Mouse (Mus musculus) c-Kit-positive CD71-positive TER-119-negative erythroid progenitor cells, embryonic 14.5 days (primary cell): Measurements from ENCODE around the gene Slc25a22.
A peak's percentile ranks its signal among the peaks of the same experiment; 100 is the strongest.
"Not testable (repeated sequence)": the region's sequence is repeated elsewhere in the genome, so short reads cannot be mapped to it uniquely, and the experiment has no call there.

ENCODE experiments used
- DNase-seq: peaks from one replicate; pipeline ENCODE4 v3.0.0-alpha.2; 2013; ENCODE audit warnings: low read depth

The Slc25a22 gene

GRCm38 (mm10) chr7:141413809-141414584 lies 23.7 kb downstream of the Slc25a22 start, which contains the start of gene Gatd1:
Gene Gatd1, minus strand, starts transcription at chr7:141414136.
- peak; percentile 99 for DNase-seq

GRCm38 (mm10) chr7:141413331-141413730 lies 24.4 kb downstream of the Slc25a22 start:
- DNase-seq, result no peak

- DNase-seq, result no peak
Observed at GRCm38 (mm10) chr7:141411667-141412066, 26.0 kb downstream of the Slc25a22 start.

GRCm38 (mm10) chr7:141410631-141411030 lies 27.1 kb downstream of the Slc25a22 start:
- no peak for DNase-seq

- peak; percentile 75 for DNase-seq
Observed at GRCm38 (mm10) chr7:141408833-141409232, 28.9 kb downstream of the Slc25a22 start.

- DNase-seq, result not testable (repeated sequence)
Observed at GRCm38 (mm10) chr7:141407670-141408069, 30.0 kb downstream of the Slc25a22 start.

- no peak for DNase-seq
Observed at GRCm38 (mm10) chr7:141405466-141405865, 32.2 kb downstream of the Slc25a22 start.

- DNase-seq, result no peak
Observed at GRCm38 (mm10) chr7:141403305-141403704, 34.4 kb downstream of the Slc25a22 start.

GRCm38 (mm10) chr7:141395348-141395747 lies 42.3 kb downstream of the Slc25a22 start:
- no peak for DNase-seq

- peak; percentile 82 for DNase-seq
Observed at GRCm38 (mm10) chr7:141394771-141395170, 42.9 kb downstream of the Slc25a22 start.

- DNase-seq, result no peak
Observed at GRCm38 (mm10) chr7:141394158-141394557, 43.5 kb downstream of the Slc25a22 start.

- peak; percentile 69 for DNase-seq
Observed at GRCm38 (mm10) chr7:141392552-141393222, 45.0 kb downstream of the Slc25a22 start.

- DNase-seq, result peak; percentile 99
Observed at GRCm38 (mm10) chr7:141391625-141392551, 45.8 kb downstream of the Slc25a22 start, which contains the start of gene Taldo1. Gene Taldo1, plus strand, starts transcription at chr7:141392199.

- no peak for DNase-seq
Observed at GRCm38 (mm10) chr7:141390326-141391259, 47.1 kb downstream of the Slc25a22 start.

GRCm38 (mm10) chr7:141388487-141389109 lies 49.1 kb downstream of the Slc25a22 start:
- no peak for DNase-seq

- no peak for DNase-seq
Observed at GRCm38 (mm10) chr7:141387807-141388486, 49.7 kb downstream of the Slc25a22 start.

- no peak for DNase-seq
Observed at GRCm38 (mm10) chr7:141381068-141381835, 56.4 kb downstream of the Slc25a22 start.
